Mouse (Mus musculus) lung, postnatal 36 days (tissue): ENCODE measurements at regions not wholly inside any gene's neighbourhood (a gene's known extent, or its start where the extent isn't known, plus 50 kb on each side); places are given as distances from the start of the nearest gene placed in this dataset.
A peak's percentile ranks its signal among the peaks of the same experiment; 100 is the strongest.

Source experiments
- DNase-seq: peaks from one replicate; pipeline ENCODE4 v3.0.0; 2022; ENCODE audit warnings: mixed read lengths

DNA sequence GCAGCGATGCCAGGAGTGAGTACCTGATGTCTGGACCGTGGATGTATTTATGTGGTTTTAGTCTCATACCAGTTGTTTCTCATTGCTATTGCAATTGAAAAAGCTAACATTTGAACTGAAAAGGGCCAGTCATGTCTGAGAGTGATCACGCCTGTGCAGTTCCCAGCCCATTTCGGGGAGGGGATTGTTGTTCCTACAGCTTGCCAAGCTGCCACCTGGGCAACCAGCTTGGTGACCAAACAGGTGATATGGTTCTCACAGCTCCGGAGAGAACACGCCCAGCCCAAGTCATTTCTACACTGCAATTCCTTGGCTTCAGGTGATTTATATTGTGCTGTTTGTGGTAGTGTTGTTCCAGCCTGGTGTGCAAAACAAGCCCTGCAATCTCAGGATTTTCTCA is 194.2 kb upstream of the Cited2 start:
- DNase-seq: peak; percentile 61

DNA sequence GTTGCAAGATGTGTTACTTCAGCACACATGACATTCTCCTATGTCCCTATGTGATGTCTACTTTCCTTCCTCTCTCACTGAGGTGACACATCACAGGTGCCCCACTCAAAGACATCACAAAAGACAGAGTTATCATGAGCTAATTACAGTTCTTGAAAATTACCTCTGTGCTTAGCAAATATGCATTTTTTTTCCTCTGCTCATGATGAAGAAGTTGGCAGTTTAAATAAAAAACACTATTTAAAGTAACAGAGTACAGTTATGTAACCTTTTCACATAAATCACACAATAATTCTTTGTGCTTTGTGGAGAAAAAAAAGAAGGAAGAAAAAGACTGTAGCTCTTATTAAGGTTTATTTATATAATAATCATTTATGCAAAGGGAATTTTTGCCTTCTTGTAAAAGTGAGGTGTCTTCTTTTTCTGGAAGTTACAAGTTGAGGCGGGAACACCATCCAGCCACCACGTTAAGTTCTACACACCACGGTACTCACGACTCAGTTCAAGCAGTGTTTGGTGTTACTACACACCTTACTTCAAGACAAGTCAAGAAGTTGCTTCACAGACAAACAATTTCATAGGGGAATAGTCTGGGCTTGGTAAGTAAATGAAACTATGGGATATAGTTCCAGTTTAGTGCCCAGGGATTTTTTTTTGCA is 193.0 kb upstream of the Cited2 start:
- no peak for DNase-seq

DNA sequence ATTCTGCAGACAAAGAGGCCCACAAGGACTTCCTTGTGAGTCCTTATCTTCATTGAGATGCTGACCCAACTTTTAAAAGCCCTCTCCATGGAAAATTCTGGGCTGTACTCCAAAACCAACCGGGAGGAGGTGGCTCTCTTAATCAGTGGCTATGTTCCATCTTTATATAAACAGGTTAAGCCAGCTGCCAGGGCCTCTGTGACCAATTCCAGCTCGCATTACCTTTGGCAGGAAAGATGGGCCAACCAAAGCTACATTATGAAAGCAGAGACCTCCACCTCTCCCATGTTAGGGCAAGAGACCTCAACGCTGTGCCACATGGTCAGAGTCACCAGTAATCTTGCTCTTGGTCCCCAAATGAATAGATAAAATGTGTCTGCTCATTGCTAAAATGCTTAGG is 192.0 kb upstream of the Cited2 start:
- DNase-seq: peak; percentile 77

DNA sequence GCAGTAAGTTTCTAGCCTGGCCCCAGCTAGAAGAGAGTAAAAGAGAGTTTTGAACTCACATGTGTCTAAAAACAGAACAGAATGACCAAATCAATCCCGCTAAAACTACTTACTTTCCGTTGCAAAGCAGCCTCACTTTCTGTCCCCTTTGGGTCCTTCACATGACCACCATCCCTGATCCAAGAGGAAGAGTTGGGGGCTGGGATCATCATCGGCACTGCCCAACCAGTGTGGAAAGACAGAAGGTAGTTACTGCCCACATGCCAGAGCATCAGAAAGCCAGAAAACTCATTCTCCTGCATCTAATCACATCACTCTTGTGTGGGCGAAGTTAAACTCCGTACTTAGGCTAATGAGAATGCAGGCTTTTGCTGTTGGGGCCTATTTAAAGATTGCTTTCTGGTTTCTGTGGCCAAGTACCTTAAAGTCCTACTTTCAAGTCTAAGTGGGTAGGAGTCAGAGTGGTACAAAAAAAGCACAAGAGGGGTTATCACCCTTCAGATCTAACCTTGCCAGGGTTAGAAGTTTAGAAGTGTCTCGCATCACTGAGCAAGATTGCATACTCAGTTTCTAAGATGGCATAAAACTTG is 184.0 kb upstream of the Cited2 start:
- no peak for DNase-seq

DNA sequence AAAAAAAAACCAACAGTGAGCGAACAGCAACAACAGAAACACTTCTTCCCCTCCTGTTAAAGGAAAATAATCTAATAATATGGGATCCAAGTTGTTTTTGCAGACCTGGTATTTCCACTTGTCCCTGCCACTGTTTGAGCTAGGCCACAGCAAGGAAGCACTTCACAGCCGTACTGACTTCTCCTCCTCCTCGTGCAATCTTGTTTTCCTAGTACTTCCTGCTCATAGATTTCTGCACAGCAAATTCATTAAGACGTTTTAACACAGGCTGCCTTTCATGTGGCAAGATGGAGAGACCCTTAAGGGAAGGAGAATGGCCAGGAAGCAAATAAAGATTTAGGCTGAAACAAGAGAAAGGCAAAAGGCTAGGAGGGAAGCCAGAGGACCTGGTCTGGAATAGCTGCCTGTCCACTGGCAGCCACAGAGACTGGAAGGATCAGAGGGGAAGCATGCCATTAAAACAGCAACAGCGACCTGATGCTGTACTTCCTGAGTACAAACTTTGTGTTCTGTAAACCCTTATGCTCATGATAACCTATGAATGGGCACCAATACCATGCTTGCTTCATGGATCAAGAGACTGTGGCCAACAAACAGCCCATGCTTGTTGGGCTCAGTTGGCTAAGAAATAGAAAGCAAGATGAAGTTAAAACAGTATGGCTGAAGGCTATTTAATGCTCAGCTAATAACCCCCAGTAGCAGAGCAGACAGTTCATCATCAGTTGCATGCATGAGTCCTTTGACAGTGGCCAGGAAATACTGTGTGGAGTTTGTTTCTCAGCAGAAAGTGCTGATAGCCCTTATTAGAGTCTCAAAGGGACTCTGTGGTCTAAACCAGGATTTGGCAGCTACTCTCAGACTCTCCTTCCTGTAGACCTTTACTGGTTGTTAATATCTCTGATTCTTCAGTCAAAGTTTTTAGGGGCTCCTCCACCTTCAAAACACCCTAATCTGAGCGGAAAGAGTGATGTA is 182.3 kb upstream of the Cited2 start:
- peak; percentile 56 for DNase-seq

DNA sequence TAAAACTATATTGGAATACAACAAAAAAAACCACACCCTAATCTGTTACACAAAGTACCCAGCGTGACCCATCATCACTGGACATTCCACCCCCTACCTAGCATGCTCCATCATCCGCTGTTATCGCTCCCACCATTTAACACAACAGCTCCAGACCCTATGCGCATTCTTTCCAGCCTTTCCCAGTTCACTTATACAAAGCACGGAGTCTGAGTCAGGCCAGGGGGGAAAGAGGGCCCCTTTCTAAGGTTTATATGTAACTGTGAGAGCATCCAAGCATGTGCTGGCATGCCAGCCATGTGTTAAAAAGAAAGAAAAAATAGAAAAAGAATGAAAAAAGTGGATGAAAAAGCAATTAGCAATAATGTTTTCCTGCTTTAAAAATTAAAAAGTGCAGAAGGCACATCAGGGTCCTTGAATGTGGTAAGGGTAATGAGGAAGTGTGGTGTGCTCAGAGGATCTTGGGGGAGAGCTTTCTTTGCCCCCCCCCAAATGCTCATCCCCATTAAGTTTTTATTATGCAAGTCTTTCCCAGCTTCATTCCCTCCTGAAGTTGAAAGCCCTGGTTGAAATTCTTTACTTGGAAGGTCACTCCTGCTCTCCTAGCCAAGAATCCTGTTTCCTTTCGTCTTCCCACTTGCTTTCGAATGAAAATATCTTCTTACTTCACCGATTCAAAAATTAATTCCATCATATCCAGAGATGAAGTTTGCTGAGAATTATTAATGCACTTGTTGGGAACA is 180.7 kb upstream of the Cited2 start:
- DNase-seq: no peak

DNA sequence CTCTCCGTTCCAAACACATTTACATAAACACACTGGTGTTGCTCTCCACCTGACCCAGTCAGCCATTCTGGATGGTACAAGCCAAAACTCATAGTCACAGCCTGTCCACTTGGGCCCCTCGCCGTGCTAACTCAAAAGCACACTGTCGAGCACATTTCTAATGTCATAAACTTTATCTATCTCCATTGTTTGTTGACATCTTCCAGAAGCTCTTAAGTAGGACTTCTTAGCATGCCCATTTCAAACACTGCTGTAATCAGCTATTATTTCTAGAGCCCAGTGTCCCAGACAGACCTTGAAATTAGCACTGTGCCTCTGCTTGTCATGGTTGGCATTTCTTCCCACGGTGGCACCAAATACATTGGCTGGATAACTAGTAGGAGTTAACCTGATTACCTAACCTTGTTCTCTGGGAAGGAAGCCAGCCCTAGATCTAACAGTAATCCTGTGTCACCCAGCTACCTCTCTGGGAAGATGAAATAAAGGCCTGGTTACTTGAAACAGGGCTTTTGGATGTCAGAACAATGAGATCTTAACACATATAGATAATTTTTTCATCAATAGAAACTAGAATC is 180.1 kb upstream of the Cited2 start:
- no peak for DNase-seq

DNA sequence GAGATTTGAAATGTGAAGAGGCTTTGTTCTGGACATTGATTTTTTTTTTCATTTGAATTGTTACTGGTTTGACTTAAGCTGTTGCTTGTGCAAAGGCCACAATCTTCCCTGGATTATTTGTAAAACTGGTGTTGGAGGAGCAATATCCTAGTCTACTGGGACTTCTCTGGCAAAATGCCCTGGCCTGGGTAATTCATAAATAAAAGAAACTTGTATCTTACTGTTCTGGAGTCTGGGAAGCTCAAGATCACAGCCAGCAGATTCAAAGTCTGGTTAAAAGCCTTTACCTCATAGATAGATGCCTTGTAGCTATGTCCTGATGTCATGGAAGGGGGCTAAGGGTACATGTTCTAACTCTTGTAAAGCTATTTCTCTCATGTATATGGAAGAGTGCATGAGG is 177.7 kb upstream of the Cited2 start:
- no peak for DNase-seq

DNA sequence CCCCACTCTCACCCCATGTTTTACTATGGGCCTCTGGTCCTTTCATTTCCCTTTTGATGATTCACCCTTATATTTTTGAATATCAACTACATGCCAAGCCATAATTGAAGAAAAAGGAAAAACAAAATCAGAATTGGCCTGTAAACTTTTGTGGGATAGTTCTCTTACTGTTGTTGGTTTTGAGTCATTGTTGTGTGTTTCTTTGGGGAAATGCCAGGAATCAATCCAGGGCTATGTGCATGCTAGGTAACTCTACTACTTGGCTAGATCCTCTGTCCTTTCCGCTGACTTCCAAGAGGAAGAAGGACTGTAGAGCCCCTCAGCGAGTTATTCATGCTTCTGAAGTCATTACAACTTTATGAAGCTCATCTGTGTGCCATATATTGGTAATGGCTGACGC is 175.0 kb upstream of the Cited2 start:
- no peak for DNase-seq

DNA sequence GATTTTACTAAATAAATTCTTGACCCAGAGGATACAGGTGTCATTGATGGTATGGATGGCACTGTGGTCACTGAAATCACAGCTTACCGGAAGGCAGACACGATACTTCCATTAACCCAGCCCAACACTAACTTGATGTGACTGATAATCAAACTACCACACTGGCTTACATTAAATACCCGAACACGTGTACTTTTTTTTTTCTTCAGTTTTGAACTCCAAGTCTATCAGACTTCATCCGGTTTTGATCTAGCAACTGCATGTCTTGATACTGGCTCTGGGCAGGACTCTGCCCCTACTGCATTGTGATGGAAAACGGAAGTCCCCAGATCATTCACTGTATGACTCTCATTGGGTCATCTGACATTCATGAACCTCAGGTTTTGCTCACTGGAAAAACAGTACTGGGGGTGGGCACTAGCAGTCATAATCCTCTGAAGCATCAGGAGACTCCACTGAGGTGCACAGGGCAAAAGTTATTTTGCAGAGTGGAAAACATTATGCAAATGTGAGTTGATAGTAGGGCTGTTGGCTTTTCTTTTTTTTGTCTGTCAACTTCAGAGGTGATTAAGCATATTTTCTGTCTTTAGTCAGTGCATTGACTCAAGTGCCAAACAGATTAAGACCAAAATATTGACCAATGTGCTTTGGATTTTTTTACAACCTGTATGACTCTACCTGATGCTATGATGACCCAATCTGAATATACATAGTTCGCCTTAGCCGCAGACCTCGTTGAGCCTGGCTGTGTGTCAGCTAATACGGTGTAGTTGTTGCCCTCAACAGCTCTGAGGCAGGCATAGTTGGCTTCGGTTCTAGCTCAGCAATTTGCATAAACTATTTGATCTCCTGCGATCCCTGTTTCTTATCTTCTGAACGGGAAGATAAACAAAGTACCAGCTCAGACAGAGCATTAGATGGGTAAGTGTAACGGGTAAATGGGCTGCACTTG is 174.1 kb upstream of the Cited2 start:
- DNase-seq: no peak

DNA sequence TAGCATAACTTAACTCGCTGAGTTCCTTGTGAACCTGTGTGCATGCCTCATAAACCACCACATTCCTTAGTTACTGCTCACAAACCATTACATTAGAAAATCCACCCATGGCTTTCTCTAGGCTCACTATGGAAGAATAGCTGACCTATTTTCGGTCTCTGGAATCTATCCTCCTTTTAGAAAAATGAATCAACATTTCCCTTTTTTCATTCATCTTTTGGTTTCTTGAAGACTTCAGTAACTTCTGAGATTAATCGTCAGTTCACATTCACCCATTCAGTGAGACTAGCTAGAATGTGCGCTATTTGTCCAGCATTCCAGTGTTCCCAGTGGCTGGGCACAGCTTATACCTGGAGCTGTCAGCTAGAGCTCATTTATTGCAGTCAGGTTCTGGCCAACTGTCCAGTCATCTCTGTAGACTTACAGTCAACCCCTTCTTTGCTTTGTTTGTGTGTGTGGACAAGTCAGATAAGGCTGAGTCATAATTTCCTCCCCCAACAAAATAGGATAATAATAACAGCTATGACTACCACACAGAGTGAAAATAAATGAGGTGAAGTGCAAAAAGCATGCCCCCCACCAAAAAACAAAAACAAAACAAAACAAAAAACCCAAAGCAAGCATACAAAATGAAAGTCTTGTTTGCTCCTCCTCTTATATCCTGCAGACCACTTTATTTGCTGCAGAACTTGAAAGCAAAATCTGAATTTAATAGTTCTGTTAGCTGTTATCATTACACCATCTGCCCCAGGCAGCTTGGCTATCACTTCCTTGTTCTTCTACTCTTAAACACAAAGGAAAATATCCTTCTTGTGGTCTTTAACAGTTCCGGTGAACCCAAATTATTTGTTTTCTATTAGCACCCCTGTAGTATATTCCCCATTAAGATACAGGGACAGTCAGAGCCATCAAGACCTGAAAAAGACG is 173.0 kb upstream of the Cited2 start:
- DNase-seq: no peak

DNA sequence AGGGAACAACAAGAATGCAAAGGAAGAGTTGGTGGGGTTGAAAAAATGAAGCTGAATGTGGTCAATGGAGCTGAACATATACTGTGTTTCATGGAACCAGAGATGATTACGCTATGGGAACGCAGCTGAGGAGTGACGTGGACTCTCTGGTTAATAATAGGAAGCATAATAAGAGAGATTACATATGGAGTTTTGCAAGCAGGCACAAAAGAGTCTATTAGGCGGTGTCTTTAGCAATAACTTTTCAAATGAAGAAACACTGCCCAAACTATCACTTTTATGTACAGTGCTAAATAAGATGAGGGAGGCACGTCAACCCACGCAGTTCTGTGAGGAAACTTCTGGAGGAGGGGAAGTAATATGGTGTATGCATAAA is 172.4 kb upstream of the Cited2 start:
- DNase-seq: peak; percentile 52

DNA sequence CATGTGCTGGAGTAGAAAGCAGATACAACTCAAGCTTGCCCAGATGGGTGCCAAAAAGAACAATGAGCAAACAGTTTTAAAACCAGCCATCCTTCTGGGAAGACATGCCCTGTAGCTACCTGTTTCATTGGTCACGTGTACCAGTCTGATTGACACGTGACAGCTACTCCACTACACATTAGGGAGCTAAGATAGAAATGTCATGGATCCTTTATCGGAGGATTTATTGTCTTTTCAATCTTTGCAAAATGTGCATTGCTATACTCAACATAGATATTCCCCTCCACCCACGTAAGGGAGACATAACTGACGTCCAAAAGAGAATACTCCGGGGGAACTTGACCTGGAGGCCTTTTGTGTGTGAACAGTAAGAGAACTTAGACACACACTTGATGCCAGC is 171.1 kb upstream of the Cited2 start:
- peak; percentile 49 for DNase-seq

DNA sequence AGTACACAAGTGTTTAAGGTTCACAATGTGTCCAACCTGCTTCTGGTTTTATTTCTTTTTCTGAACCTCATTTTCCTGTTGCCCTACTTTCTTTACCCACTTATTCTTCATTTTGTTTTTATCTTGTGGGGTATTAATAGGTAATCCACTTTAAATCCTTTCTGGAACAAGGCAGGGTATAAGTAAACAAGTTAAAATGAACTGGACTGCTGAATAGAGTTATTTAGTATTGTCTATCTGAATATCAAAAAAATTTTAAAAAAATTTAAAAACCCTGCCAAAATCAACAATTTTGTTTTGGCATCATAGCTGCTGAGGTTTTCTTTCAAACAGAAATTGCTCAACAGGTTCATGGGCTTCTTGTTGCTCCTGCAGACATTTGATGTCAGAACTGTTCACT is 170.7 kb upstream of the Cited2 start:
- DNase-seq: no peak

DNA sequence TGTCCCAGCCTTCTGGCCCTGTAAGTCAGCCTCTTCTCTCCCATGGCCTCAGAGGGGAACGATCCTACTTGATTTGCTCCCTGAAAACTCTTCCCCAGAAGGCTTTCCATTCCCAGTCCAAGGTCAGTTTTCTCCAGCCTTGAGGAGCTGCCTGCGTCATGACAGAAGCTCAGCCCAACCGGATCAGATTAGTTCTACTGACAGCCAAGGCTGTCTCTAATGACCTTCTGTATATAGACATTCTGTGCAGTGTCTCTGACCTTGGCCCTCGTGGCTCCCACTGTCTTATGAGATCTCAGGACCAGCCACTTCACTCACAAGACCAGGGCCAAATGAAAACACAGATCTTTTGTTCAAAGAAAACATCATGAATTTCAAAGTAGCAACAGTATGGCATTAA is 166.6 kb upstream of the Cited2 start:
- no peak for DNase-seq

DNA sequence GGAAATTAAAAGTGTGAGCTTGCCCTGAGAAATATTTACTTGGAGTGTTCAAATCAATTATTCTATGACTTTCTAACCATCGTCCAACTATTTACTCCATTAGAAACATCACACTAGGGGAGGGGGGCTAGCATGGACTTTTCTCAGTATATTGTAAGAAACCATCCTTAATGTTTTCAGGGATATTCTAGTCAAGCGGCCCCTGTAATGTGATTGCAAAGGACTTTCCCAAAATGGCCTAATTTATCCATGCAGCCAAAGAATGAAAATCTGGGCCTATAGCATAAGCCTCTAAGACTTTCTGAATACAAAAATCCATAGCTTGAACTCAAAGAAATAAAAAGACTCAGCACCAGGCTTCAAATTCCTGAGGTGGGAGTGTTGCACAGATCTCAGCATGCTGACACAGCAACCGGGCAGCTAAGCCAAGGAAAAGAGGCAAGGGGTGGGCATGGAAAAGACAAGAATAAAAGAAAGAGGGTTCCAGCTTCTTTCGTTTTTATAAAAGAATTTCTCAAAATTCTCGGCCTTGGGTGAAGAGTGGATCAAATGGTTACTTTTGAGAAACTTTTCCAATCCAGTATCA is 163.6 kb upstream of the Cited2 start:
- DNase-seq: no peak

DNA sequence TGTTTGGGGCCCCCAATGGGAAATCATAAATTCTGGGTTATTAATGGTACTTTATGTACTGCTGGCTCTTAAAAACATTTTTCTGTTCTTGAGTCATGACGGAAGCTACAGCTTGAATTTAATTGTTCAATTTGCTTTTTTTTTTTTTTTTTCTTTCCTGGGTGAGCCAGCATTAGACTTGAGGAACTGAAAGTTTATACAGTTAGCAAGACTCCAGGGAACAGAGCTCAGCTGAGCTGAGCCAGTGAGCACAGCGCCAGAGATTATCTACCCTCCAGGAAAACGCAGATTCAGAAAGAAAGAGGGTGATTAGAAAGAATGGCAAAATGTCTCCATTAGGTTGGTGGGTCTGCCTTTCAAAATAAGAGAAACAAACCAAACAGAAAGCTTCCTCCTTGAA is 163.0 kb upstream of the Cited2 start:
- no peak for DNase-seq

DNA sequence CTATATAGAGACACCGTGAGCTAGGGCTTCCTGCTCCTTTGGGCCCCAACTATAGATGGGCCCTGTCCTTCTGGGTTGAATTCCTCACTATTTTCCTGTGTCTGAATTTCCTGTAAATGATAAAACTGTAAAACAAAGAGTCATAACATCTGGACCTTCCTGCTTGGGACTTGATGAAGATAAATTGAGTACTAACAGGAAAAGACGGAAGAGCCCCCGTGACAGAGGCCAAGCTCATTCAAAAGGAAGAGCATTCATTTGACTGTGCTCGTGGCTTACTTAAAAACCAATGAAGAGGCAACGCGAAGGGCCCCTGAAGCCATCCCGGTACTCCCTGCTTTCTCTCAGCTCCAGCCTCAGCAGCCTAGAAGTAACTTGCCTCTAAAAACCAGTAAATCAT is 161.6 kb upstream of the Cited2 start:
- no peak for DNase-seq

DNA sequence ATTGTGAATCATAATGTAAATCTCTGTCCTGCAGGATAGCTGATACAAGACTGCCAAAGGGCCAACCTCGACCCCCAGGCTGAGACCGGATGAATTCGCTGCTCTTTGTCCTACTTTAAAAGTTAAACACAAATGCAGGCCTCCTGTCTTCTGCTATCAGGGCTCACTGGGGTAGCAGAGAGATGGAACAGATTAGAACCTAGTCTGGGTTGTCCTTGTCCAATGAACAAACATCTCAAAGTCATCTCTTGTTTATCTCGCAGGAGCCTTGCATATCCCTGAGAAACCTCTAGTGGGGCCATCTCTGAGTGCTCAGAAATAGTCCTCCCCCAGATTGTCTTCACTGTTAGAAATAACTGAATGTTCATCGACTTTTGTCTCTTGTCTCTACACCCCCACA is 161.0 kb upstream of the Cited2 start:
- DNase-seq: no peak
